Mouse (Mus musculus): Measurements from ENCODE around the gene Frzb.

Gene Frzb

GRCm38 (mm10) chr2:80423116-80423515 is 24.3 kb downstream of the Frzb start:
- peak; percentile 64 for DNase-seq

DNA sequence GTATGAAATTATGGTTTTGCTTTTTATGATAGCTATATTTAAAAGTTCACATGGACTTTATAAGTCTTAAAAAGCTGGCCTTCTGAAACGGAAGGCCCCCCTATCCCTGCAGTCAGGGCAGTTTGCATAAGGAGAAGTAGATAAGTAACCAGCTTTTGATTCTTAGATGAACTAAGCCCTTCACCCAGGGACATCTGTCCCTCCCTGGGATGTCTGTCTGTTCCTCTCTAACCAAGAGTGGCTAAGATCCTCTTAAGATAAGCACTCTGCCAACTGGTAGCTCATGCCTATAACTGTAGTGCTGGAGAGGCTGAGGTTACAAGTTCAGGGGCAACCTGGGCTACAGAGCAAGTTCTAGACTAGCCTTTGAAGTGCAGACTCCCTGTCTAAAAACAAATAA is 25.4 kb downstream of the Frzb start:
- DNase-seq, result no peak

- peak; percentile 72 for DNase-seq
These were observed 31.1 kb downstream of the Frzb start for GRCm38 (mm10) chr2:80416286-80416685.

GRCm38 (mm10) chr2:80414387-80414786 is 33.0 kb downstream of the Frzb start:
- no peak for DNase-seq

- no peak for DNase-seq
These were observed 34.3 kb downstream of the Frzb start for GRCm38 (mm10) chr2:80413124-80413523.

DNA sequence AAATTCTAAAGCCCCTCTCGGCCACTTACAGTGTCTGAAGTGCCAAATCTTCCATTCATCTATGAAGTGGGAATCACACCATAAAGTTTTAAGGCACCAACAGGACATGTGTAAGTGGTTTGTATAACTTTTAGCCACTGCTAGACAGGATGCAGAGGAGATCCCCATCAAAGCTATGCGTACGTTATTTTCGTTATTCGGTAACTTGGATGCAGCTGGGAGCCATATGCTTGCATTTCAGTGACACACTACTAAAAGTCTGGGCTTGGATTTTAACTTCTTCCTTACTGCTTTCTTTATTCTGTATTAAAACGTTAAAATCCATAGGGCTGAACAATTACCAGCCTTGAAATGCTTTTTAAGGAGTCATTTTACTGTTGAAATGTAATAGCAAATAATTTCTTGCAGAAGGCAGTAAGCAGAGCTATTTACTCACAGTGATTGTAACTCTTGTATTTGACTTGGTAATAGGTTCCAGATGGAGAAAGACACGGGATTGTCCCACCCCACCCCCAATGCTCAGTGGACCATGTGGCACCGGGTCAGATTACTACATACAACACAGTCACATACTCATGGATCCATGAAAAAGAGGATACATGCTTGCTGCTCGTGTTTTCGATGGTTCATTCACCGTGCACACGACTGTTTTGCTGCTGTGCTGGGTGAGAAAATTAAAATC is 37.4 kb downstream of the Frzb start:
- DNase-seq, result peak; percentile 65

GRCm38 (mm10) chr2:80404770-80405169 is 42.7 kb downstream of the Frzb start:
- no peak for DNase-seq

GRCm38 (mm10) chr2:80398595-80399099 is 48.8 kb downstream of the Frzb start:
- DNase-seq, result no peak

GRCm38 (mm10) chr2:80396864-80397263 is 50.6 kb downstream of the Frzb start:
- DNase-seq, result no peak

DNA sequence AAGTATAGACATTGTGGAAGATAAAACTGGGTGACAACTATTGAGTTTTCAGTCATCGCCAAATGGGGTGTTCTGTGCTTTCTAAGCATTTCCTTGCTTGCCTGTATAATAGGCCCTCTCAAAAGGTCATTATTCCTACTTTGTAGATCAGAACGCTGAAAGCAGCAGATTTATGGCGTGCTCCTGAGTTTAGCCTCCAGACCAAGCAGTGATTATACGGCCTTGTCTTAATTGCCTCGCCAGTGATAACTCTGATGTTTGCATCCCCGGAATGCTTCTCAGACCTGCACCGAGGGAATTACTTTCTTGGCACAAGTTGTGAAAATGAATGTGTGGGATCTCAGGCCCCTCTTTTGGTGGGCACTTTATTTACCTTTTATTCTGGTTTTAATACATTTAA is 51.4 kb downstream of the Frzb start:
- DNase-seq, result no peak

- no peak for DNase-seq
These were observed 59.1 kb downstream of the Frzb start for GRCm38 (mm10) chr2:80388341-80388740.

DNA sequence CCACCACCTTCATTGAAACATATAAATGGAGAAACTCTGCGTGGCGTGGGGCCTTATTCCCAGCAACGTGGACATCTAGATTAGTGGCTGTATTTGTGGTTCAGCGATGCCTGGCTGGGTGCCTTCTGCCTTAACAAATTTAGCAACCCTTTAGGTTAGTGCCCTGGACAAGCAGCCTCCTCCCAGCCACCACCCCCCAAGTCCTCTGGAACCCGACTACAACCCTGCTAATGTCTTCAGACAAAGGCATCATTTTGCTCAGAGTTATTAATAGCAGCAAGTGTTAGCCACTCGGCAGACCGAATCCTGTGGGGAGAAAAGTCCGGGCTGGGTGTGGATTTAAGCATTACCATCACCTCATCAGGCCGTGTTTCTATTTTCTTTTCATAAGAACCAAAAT is 59.8 kb downstream of the Frzb start:
- no peak for DNase-seq

DNA sequence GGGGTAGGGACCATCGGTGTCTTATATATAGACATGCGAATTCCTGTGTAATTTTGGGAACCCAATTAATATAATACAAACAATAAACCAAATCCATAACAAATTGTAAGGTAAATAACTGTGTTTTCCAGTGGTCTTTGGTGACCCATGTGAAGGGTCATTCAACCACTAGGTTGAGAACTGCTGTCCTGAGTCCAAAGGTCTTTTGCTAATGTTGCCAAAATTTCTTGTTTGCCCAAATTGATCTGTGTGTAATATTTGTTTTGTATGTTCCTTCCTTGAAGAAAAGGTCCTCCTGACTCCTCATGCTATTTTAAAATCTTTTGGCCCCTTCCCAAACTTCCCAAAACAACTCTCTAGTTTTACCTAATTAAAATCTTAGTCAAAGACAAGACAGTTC is 61.2 kb downstream of the Frzb start:
- DNase-seq, result peak; percentile 15

- no peak for DNase-seq
These were observed 63.0 kb downstream of the Frzb start for GRCm38 (mm10) chr2:80384447-80384846.

DNA sequence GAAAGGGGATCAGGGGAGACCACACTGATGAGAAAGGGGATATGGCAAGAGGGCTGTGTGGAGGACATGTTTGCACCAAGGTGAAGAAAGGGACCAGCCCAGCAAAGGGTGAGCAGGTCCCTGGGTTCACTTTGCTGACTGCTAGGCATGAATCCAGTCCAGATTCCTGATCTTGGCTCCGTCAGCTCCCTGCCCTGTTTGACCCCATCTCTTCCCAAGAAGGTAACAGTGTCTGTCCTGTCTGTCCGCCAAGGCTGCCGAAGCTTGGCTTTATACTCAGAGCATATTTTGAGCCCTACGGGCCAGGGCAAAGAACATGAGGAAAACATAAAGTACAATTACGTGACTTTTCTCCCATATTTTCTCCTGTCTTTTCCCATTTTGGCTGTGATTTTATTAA is 67.6 kb downstream of the Frzb start:
- no peak for DNase-seq

DNA sequence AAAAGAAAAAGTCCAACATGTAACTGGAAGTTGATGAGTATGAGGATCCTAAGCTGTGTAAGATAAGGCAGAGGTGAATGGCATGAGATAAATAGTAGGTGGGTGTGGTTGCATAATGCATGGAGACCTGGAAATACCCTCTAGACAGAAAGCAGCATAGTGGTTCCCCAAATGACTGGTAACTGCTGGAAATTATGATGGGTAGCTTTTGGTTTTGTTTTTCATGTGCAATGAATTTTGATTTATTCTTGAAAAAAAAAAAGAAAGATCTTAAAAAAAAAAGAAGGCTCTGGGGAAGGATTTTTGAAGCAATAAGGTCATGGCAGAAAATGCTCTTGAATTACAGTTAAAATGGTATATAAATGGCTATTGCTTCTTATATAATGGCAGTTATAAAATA is 72.5 kb downstream of the Frzb start:
- DNase-seq, result no peak

- DNase-seq, result no peak
These were observed 76.0 kb downstream of the Frzb start for GRCm38 (mm10) chr2:80371458-80371857.

All from kidney, adult 9 months (tissue).